Mouse (Mus musculus) MEL (cell line): Measurements from ENCODE around the gene Ssh3.

Experiments
- CTCF ChIP-seq, 3 experiments: IDR thresholded peaks in 2 of 3; conservative IDR thresholded peaks in 1 of 3; 2 replicates each; pipeline ENCODE4 v1.5.1; 2011 to 2012; ENCODE audit warnings: low read length in 3 of 3, low read depth in 2 of 3, mild to moderate bottlenecking in 2 of 3, improper control_type of control experiment in 1 of 3, inconsistent platforms in 1 of 3, mixed read lengths in 1 of 3, moderate library complexity in 1 of 3; ENCODE audit not compliant: control insufficient read depth in 1 of 3, insufficient read depth in 1 of 3, poor library complexity in 1 of 3, severe bottlenecking in 1 of 3
- E2F4 ChIP-seq: IDR thresholded peaks from 2 replicates; pipeline ENCODE4 v1.6.1; 2011; ENCODE audit warnings: low read depth, low read length, improper control_type of control experiment, borderline replicate concordance
- MXI1 ChIP-seq: IDR thresholded peaks from 2 replicates; pipeline ENCODE4 v1.6.1; 2011; ENCODE audit warnings: mild to moderate bottlenecking, low read depth, low read length, improper control_type of control experiment
- POLR2A ChIP-seq, 2 experiments: IDR thresholded peaks; 2 replicates each; pipeline ENCODE4 v1.6.1; 2011 to 2012; ENCODE audit warnings: low read length in 2 of 2, mild to moderate bottlenecking in 2 of 2, control low read depth in 1 of 2, improper control_type of control experiment in 1 of 2, low read depth in 1 of 2, moderate library complexity in 1 of 2; ENCODE audit not compliant: control insufficient read depth in 1 of 2, insufficient read depth in 1 of 2, poor library complexity in 1 of 2

- TF ChIP-seq MXI1 (peak; percentile 53), POLR2A (IDR thresholded peaks at IDR 0.05; ENCODE audit: control insufficient read depth in 1 of 2, insufficient read depth in 1 of 2, low read depth in 1 of 2, low read length in 2 of 2, poor library complexity in 1 of 2) (peak; percentile 19 to 80; a peak in 3 of 4 replicates), CTCF (IDR thresholded peaks at IDR 0.05 in 2 of 3, conservative IDR thresholded peaks at IDR 0.05 in 1 of 3; ENCODE audit: control insufficient read depth in 1 of 3, insufficient read depth in 1 of 3, low read depth in 2 of 3, low read length in 3 of 3, poor library complexity in 1 of 3, severe bottlenecking in 1 of 3) (no peak), E2F4 (0 out of 2 replicates have a peak, but pooled peaks have one; percentile 37)
Measured at GRCm38 (mm10) chr19:4231253-4232185, 37.5 kb downstream of the Ssh3 start, which contains the start of gene Pold4.
